Mouse (Mus musculus): ENCODE results near the gene Rufy1. TPM values are rescaled to one million over a fixed set of nuclear protein-coding genes. Genes with fewer than 3 reads are reported as not detected.

Rufy1 gene
- polyA plus RNA-seq, 1 experiment, result 13.9 TPM

DNA sequence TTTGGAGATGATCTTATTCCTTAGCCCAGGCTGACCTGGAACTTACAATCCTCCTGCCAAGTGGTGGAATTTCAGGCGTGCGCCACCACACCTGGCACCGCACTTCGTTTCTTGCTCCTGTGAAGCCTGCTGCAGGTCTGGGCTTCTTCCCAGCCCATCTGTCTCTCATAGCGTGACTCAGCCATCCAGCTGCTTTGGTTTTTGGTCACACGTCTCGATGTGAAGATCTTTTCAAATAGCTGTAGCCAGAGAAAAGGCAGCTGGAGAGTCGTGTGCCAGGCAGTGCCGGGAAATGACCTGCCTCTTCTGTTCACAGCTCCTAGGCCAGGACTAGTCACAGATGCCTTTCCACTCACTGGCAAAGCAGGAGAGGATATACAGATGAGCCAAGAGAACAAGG lies 10.7 kb upstream of the Rufy1 start:
- no peaks in the 10 kb centered on the region for H3K36me3 ChIP-seq (ENCODE audit: control insufficient read depth, insufficient read depth)
- H3ac ChIP-seq (ENCODE audit: control insufficient read depth, insufficient read length), result no peak overlapping the region
- H3K79me2 ChIP-seq (ENCODE audit: control insufficient read depth, insufficient read depth), result no peaks in the 10 kb centered on the region
- H3K4me2 ChIP-seq (ENCODE audit: low read depth), result peak overlapping the region; percentile 64
- TF ChIP-seq TCF12 (IDR thresholded peaks at IDR 0.05; ENCODE audit: insufficient read depth, poor library complexity, severe bottlenecking) (peak; percentile 94), TCF3 (IDR thresholded peaks at IDR 0.05; ENCODE audit: insufficient read length, low read depth) (peak; percentile 73), MYOG (IDR thresholded peaks at IDR 0.05; ENCODE audit: control insufficient read depth in 1 of 3, insufficient read depth in 1 of 3, insufficient read length in 2 of 3, low read depth in 2 of 3) (peak; percentile 79 to 95 (median 88)), MYOD1 (IDR thresholded peaks at IDR 0.05; ENCODE audit: control insufficient read depth in 1 of 3, insufficient read length in 2 of 3, low read depth in 2 of 3) (peak; percentile 56 to 95 (median 92)), CEBPB (IDR thresholded peaks at IDR 0.05; ENCODE audit: insufficient read depth, poor library complexity, severe bottlenecking) (no peak), E2F4 (IDR thresholded peaks at IDR 0.05; ENCODE audit: insufficient read depth) (no peak)
- H3K4me3 ChIP-seq, result no peak overlapping the region
- no peaks in the 10 kb centered on the region for H3K27me3 ChIP-seq (ENCODE audit: control insufficient read depth, insufficient read depth, insufficient read length)

DNA sequence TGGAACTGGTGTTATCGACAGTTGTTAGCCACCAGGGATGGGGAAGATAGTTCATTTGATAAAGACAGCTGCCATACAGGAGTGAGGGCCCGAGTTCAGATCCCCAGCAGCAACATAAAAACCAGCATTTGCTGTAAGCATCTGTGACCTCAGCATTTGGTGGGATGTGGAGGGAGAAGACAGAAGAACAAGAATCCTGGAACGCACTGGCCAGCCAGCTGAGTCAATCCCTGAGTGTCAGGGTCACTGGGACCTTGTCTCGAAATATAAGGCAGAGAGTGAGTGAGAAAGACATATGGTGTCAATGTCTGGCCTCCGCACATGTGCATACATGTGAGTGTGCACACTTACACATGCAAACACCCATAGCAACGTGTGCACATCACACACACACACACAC lies 9.8 kb upstream of the Rufy1 start:
- Histone ChIP-seq H3K36me3 (ENCODE audit: control insufficient read depth, insufficient read depth) (no peaks in the 10 kb centered on the region), H3K79me2 (ENCODE audit: control insufficient read depth, insufficient read depth) (no peaks in the 10 kb centered on the region), H3K27me3 (ENCODE audit: control insufficient read depth, insufficient read depth, insufficient read length) (no peaks in the 10 kb centered on the region), H3K4me3 (no peak overlapping the region), H3ac (ENCODE audit: control insufficient read depth, insufficient read length) (no peak overlapping the region), H3K4me2 (ENCODE audit: low read depth) (no peak overlapping the region)
- TF ChIP-seq REST (IDR thresholded peaks at IDR 0.05; ENCODE audit: insufficient read depth, insufficient read length) (no peak), MYOD1 (IDR thresholded peaks at IDR 0.05; ENCODE audit: control insufficient read depth in 1 of 3, insufficient read length in 2 of 3, low read depth in 2 of 3) (peak in 1 of 3 experiments; percentile 3), MYOG (IDR thresholded peaks at IDR 0.05; ENCODE audit: control insufficient read depth in 1 of 3, insufficient read depth in 1 of 3, insufficient read length in 2 of 3, low read depth in 2 of 3) (peak in 1 of 3 experiments; percentile 3), USF1 (IDR thresholded peaks at IDR 0.05; ENCODE audit: low read depth) (no peak), MAX (IDR thresholded peaks at IDR 0.05; ENCODE audit: low read depth) (no peak), E2F4 (IDR thresholded peaks at IDR 0.05; ENCODE audit: insufficient read depth) (no peak)

DNA sequence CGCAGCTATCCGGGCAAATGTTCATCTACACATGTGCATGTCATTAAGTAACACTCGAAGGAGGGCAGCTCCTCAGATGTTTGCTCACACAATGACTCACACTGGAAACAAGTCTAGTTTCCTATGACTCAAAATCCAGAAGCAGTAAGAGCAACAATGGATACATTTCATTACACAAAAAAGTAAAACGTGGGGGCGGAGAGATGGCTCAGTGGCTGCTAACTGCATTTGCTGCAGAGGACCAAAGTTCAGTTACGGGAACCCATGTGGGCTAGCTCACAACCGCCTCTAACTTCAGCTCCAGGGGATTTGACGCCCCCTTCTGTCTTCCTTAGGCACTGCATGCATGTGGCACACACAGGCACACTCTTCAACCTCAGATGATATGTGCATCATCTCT lies 8.9 kb upstream of the Rufy1 start:
- no peak overlapping the region for H3ac ChIP-seq (ENCODE audit: control insufficient read depth, insufficient read length)
- peak overlapping the region; percentile 54 for H3K4me2 ChIP-seq (ENCODE audit: low read depth)
- H3K4me3 ChIP-seq, result no peak overlapping the region
- no peaks in the 10 kb centered on the region for H3K36me3 ChIP-seq (ENCODE audit: control insufficient read depth, insufficient read depth)
- TF ChIP-seq POLR2AphosphoS2 (IDR thresholded peaks at IDR 0.05; ENCODE audit: insufficient read length, low read depth) (no peak), TCF3 (IDR thresholded peaks at IDR 0.05; ENCODE audit: insufficient read length, low read depth) (no peak), USF1 (IDR thresholded peaks at IDR 0.05; ENCODE audit: low read depth) (no peak), MYOD1 (IDR thresholded peaks at IDR 0.05; ENCODE audit: control insufficient read depth in 1 of 3, insufficient read length in 2 of 3, low read depth in 2 of 3) (peak in 1 of 3 experiments; percentile 2), SRF (IDR thresholded peaks at IDR 0.05; ENCODE audit: control insufficient read depth, insufficient read length, low read depth) (no peak), E2F4 (IDR thresholded peaks at IDR 0.05; ENCODE audit: insufficient read depth) (no peak), REST (IDR thresholded peaks at IDR 0.05; ENCODE audit: insufficient read depth, insufficient read length) (no peak), POLR2A (IDR thresholded peaks at IDR 0.05; ENCODE audit: insufficient read length, low read depth) (no peak), MYOG (IDR thresholded peaks at IDR 0.05; ENCODE audit: control insufficient read depth in 1 of 3, insufficient read depth in 1 of 3, insufficient read length in 2 of 3, low read depth in 2 of 3) (no peak), MAX (IDR thresholded peaks at IDR 0.05; ENCODE audit: low read depth) (peak; percentile 69), CEBPB (IDR thresholded peaks at IDR 0.05; ENCODE audit: insufficient read depth, poor library complexity, severe bottlenecking) (peak; percentile 58; the same call in 1 of the 2 replicates), TCF12 (IDR thresholded peaks at IDR 0.05; ENCODE audit: insufficient read depth, poor library complexity, severe bottlenecking) (peak; percentile 12)
- H3K79me2 ChIP-seq (ENCODE audit: control insufficient read depth, insufficient read depth), result no peaks in the 10 kb centered on the region
- H3K27me3 ChIP-seq (ENCODE audit: control insufficient read depth, insufficient read depth, insufficient read length), result no peaks in the 10 kb centered on the region

DNA sequence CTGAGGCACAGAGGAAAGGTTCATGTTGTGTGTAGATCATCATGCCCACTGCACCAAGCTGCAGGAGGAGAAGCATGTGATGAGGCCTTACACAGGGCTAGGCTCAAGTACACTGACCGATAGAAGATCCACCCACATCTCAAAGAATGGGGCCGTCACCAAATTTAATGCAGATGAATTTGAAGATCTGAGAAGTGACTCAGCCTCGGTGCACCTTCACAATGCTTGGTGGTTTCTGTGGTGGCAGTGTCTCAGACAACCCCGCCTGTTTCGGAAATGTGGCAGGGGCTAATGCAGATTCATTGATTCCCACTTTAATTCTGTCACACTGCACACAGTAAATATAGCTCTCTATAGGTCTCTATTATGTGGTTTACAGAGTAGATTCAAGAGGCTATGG lies 2.0 kb upstream of the Rufy1 start:
- no peak overlapping the region for H3ac ChIP-seq (ENCODE audit: control insufficient read depth, insufficient read length)
- no peaks in the 10 kb centered on the region for H3K79me2 ChIP-seq (ENCODE audit: control insufficient read depth, insufficient read depth)
- no peak overlapping the region for H3K4me3 ChIP-seq
- H3K27me3 ChIP-seq (ENCODE audit: control insufficient read depth, insufficient read depth, insufficient read length), result no peaks in the 10 kb centered on the region
- TF ChIP-seq MYOG (IDR thresholded peaks at IDR 0.05; ENCODE audit: control insufficient read depth in 1 of 3, insufficient read depth in 1 of 3, insufficient read length in 2 of 3, low read depth in 2 of 3) (no peak), POLR2A (IDR thresholded peaks at IDR 0.05; ENCODE audit: insufficient read length, low read depth) (peak; percentile 46)
- no peaks in the 10 kb centered on the region for H3K36me3 ChIP-seq (ENCODE audit: control insufficient read depth, insufficient read depth)
- peak overlapping the region; percentile 82 for H3K4me2 ChIP-seq (ENCODE audit: low read depth)

DNA sequence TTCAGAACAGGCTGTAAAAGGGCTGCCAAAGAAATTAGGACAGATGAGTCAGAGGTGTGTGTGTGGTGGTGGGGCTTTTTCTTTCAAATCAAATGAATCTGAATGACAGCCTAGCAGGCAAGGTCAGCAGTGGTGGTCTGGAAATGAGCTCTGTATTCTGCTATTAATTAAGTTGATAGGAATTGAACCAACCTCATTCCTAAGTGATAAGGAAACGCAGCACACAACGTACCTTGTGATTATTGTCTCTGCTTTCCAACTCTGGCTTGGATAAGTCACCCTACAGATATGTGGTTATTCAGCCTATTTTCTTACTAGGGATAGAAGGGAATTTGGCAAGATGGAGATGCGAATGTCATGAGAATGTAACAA lies 1.1 kb upstream of the Rufy1 start:
- H3K36me3 ChIP-seq (ENCODE audit: control insufficient read depth, insufficient read depth), result no peaks in the 10 kb centered on the region
- no peak for TF ChIP-seq REST (IDR thresholded peaks at IDR 0.05; ENCODE audit: insufficient read depth, insufficient read length)
- TF ChIP-seq CEBPB (IDR thresholded peaks at IDR 0.05; ENCODE audit: insufficient read depth, poor library complexity, severe bottlenecking), result no peak
- TF ChIP-seq USF1 (IDR thresholded peaks at IDR 0.05; ENCODE audit: low read depth), result no peak
- no peak for TF ChIP-seq E2F4 (IDR thresholded peaks at IDR 0.05; ENCODE audit: insufficient read depth)
- TF ChIP-seq MAX (IDR thresholded peaks at IDR 0.05; ENCODE audit: low read depth), result no peak
- no peak for TF ChIP-seq TCF3 (IDR thresholded peaks at IDR 0.05; ENCODE audit: insufficient read length, low read depth)
- H3K4me3 ChIP-seq, result peak overlapping the region; percentile 50
- no peak overlapping the region for H3ac ChIP-seq (ENCODE audit: control insufficient read depth, insufficient read length)
- H3K4me2 ChIP-seq (ENCODE audit: low read depth), result peak overlapping the region; percentile 82
- H3K27me3 ChIP-seq (ENCODE audit: control insufficient read depth, insufficient read depth, insufficient read length), result no peaks in the 10 kb centered on the region
- no peaks in the 10 kb centered on the region for H3K79me2 ChIP-seq (ENCODE audit: control insufficient read depth, insufficient read depth)

Measured in myocyte (in vitro differentiated cells).